Mouse (Mus musculus) small intestine, adult 2 months (tissue): ENCODE measurements at regions not wholly inside any gene's neighbourhood (a gene's known extent, or its start where the extent isn't known, plus 50 kb on each side); places are given as distances from the start of the nearest gene placed in this dataset.

ENCODE experiments used
- H3K27ac ChIP-seq: fragments of 200-500 bp; 2 replicates; pipeline ENCODE4 v1.5.1; 2012; ENCODE audit warnings: low read depth, low read length, control low read depth, inconsistent platforms; ENCODE audit not compliant: insufficient read depth
- H3K27me3 ChIP-seq: fragments of 200-500 bp; 2 replicates; pipeline ENCODE4 v1.6.1; 2012; ENCODE audit warnings: mild to moderate bottlenecking, moderate library complexity, low read length, inconsistent platforms; ENCODE audit not compliant: control insufficient read depth, insufficient read depth
- H3K36me3 ChIP-seq: fragments of 200-500 bp; 2 replicates; pipeline ENCODE4 v1.6.1; 2012; ENCODE audit warnings: mild to moderate bottlenecking, low read length, control low read depth, inconsistent platforms; ENCODE audit not compliant: control insufficient read depth, insufficient read depth
- H3K4me1 ChIP-seq: fragments of 200-500 bp; 2 replicates; pipeline ENCODE4 v1.6.1; 2012; ENCODE audit warnings: low read length, inconsistent platforms, mixed read lengths; ENCODE audit not compliant: control insufficient read depth, insufficient read depth, insufficient read length
- H3K4me3 ChIP-seq: fragments of 200-500 bp; 2 replicates; pipeline ENCODE4 v1.5.1; 2012; ENCODE audit warnings: low read depth, mild to moderate bottlenecking, control low read depth, inconsistent platforms, low read length, moderate library complexity
- CTCF ChIP-seq: fragments of 200-500 bp; IDR thresholded peaks from 2 replicates; pipeline ENCODE4 v1.5.1; 2012; ENCODE audit warnings: low read depth, mild to moderate bottlenecking, control low read depth, inconsistent platforms, low read length, moderate library complexity, mixed read lengths; ENCODE audit not compliant: insufficient replicate concordance, insufficient read length; ENCODE audit errors: extremely low read depth
- POLR2A ChIP-seq: fragments of 200-500 bp; IDR thresholded peaks from 2 replicates; pipeline ENCODE4 v1.6.1; 2012; ENCODE audit warnings: low read depth, mild to moderate bottlenecking, control low read depth, inconsistent platforms, low read length, moderate library complexity
- WGBS: fragments of 180-500 bp; shearing (Covaris S2); methylation state at CpG from one replicate; pipeline ENCODE4 v1.1.7; 2018; 5-methylcytosine and 5-hydroxymethylcytosine counted together

- WGBS = 49% methylated on average over 5 of the region's 5 CpGs
- Histone ChIP-seq H3K4me1 (no peaks in the 10 kb centered on the region), H3K27ac (no peak overlapping the region), H3K4me3 (no peak overlapping the region), H3K27me3 (no peaks in the 10 kb centered on the region), H3K36me3 (no peaks in the 10 kb centered on the region)
- TF ChIP-seq POLR2A (no peak), CTCF (no peak)
These were observed 119.9 kb downstream of the Cldn1 start for GRCm38 (mm10) chr16:26251698-26252097.

GRCm38 (mm10) chr16:26251027-26251426, 120.6 kb downstream of the Cldn1 start:
- Histone ChIP-seq H3K36me3 (no peaks in the 10 kb centered on the region), H3K4me3 (no peak overlapping the region), H3K4me1 (no peaks in the 10 kb centered on the region), H3K27ac (no peak overlapping the region), H3K27me3 (no peaks in the 10 kb centered on the region)
- WGBS = 49% methylated on average over 2 of the region's 2 CpGs
- TF ChIP-seq CTCF (no peak), POLR2A (no peak)

- H3K4me1 ChIP-seq = no peaks in the 10 kb centered on the region
- H3K4me3 ChIP-seq = no peak overlapping the region
- no peak for TF ChIP-seq POLR2A
- TF ChIP-seq CTCF = no peak
- no peak overlapping the region for H3K27ac ChIP-seq
- no peaks in the 10 kb centered on the region for H3K36me3 ChIP-seq
- no peaks in the 10 kb centered on the region for H3K27me3 ChIP-seq
These were observed 122.7 kb downstream of the Cldn1 start for GRCm38 (mm10) chr16:26248939-26249338.

DNA sequence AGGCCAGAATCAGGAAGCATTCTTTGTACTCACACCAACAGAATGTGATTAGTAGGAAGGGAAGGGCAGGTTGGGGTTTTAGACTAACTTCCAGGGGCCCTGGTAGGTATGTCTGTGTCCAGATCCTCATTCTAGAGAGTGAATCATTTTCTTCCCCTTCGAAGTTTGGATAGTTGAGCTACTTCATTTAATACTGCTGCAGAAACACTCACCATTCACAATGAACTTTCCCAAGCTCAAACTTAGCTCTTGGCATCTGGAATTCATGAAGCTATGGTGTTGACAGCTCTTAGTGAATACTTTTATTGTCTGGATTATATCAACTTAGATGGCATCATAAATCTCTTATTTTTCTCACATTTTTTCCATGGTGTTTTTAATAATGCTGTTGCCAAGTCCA, 123.7 kb downstream of the Cldn1 start:
- H3K27ac ChIP-seq = no peak overlapping the region
- H3K27me3 ChIP-seq = no peaks in the 10 kb centered on the region
- TF ChIP-seq POLR2A = no peak
- TF ChIP-seq CTCF = no peak
- H3K4me1 ChIP-seq = no peaks in the 10 kb centered on the region
- H3K36me3 ChIP-seq = no peaks in the 10 kb centered on the region
- 61% methylated on average over 1 of the region's 1 CpGs for WGBS
- no peak overlapping the region for H3K4me3 ChIP-seq

DNA sequence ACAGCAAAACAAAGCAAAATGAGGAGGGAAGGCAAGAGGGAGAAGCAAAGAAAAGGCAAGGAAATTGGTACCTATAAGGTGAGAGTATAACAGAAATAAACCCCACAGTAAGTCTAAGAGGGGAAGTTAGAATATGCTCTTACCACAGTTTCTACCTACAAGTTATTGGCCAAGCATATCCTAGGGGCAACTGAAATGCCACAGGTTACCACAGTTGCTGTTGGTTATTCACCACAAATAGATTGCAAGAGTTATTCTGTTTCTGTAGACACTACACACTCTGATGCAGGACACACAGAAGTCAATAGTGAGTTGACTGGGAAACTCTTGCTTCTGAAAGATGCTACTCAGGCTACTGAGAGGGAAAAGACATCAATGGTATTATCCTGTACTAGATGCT, 129.7 kb upstream of the P3h2 start:
- H3K27me3 ChIP-seq = no peaks in the 10 kb centered on the region
- H3K36me3 ChIP-seq = no peaks in the 10 kb centered on the region
- no peak for TF ChIP-seq POLR2A
- TF ChIP-seq CTCF = no peak
- no peaks in the 10 kb centered on the region for H3K4me1 ChIP-seq
- no peak overlapping the region for H3K27ac ChIP-seq
- no peak overlapping the region for H3K4me3 ChIP-seq

GRCm38 (mm10) chr16:26234113-26234512, 128.5 kb upstream of the P3h2 start:
- H3K36me3 ChIP-seq = no peaks in the 10 kb centered on the region
- H3K4me1 ChIP-seq = no peaks in the 10 kb centered on the region
- no peak overlapping the region for H3K27ac ChIP-seq
- TF ChIP-seq CTCF (peak; percentile 36; the same call in 1 of the 2 replicates), POLR2A (no peak)
- H3K4me3 ChIP-seq = no peak overlapping the region
- H3K27me3 ChIP-seq = no peaks in the 10 kb centered on the region
- 4% methylated on average over 3 of the region's 3 CpGs for WGBS

- Histone ChIP-seq H3K27ac (no peak overlapping the region), H3K36me3 (no peaks in the 10 kb centered on the region), H3K27me3 (no peaks in the 10 kb centered on the region), H3K4me3 (no peak overlapping the region), H3K4me1 (no peaks in the 10 kb centered on the region)
- TF ChIP-seq POLR2A (no peak), CTCF (no peak)
- WGBS = 91% methylated on average over 1 of the region's 1 CpGs
These were observed 125.5 kb upstream of the P3h2 start for GRCm38 (mm10) chr16:26231110-26231509.

DNA sequence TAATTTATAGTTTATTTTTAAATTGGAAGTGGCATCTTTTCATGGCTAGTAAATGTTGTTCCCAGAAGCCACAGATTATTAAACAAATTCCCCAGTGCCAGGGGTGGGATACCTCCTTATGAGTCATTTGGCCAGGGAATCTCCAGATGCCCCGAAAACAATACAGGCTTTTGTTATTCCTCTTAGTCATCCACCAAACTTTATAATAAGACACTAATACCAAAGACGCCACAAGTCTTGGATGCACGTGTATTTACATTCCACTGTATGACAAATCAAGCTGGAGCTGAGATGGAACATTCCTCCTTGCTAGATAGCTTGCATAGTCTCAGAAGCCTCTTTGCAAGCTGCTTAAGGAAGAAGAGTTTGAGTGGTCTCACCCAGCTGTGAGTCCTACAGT, 105.8 kb upstream of the P3h2 start:
- Histone ChIP-seq H3K4me1 (no peaks in the 10 kb centered on the region), H3K4me3 (no peak overlapping the region), H3K27me3 (no peaks in the 10 kb centered on the region), H3K36me3 (no peaks in the 10 kb centered on the region), H3K27ac (no peak overlapping the region)
- no peak for TF ChIP-seq CTCF
- no peak for TF ChIP-seq POLR2A
- 63% methylated on average over 3 of the region's 3 CpGs for WGBS
